Mouse (Mus musculus) MEL (cell line): ENCODE measurements around the gene Fndc3b.

Experiments used
- CTCF ChIP-seq, 3 experiments: IDR thresholded peaks in 2 of 3; conservative IDR thresholded peaks in 1 of 3; 2 replicates each; pipeline ENCODE4 v1.5.1; 2011 to 2012; ENCODE audit warnings: low read length in 3 of 3, low read depth in 2 of 3, mild to moderate bottlenecking in 2 of 3, improper control_type of control experiment in 1 of 3, inconsistent platforms in 1 of 3, mixed read lengths in 1 of 3, moderate library complexity in 1 of 3; ENCODE audit not compliant: control insufficient read depth in 1 of 3, insufficient read depth in 1 of 3, poor library complexity in 1 of 3, severe bottlenecking in 1 of 3
- KAT2A ChIP-seq: conservative IDR thresholded peaks from 2 replicates; pipeline ENCODE4 v1.6.1; 2012; ENCODE audit warnings: low read depth, low read length, improper control_type of control experiment, inconsistent platforms
- MAX ChIP-seq: IDR thresholded peaks from 2 replicates; pipeline ENCODE4 v1.6.1; 2011; ENCODE audit warnings: low read length, improper control_type of control experiment
- MXI1 ChIP-seq: IDR thresholded peaks from 2 replicates; pipeline ENCODE4 v1.6.1; 2011; ENCODE audit warnings: mild to moderate bottlenecking, low read depth, low read length, improper control_type of control experiment
- POLR2A ChIP-seq, 2 experiments: IDR thresholded peaks; 2 replicates each; pipeline ENCODE4 v1.6.1; 2011 to 2012; ENCODE audit warnings: low read length in 2 of 2, mild to moderate bottlenecking in 2 of 2, control low read depth in 1 of 2, improper control_type of control experiment in 1 of 2, low read depth in 1 of 2, moderate library complexity in 1 of 2; ENCODE audit not compliant: control insufficient read depth in 1 of 2, insufficient read depth in 1 of 2, poor library complexity in 1 of 2

- no peak for TF ChIP-seq CTCF (IDR thresholded peaks at IDR 0.05 in 2 of 3, conservative IDR thresholded peaks at IDR 0.05 in 1 of 3; ENCODE audit: control insufficient read depth in 1 of 3, insufficient read depth in 1 of 3, low read depth in 2 of 3, low read length in 3 of 3, poor library complexity in 1 of 3, severe bottlenecking in 1 of 3)
- TF ChIP-seq POLR2A (IDR thresholded peaks at IDR 0.05; ENCODE audit: control insufficient read depth in 1 of 2, insufficient read depth in 1 of 2, low read depth in 1 of 2, low read length in 2 of 2, poor library complexity in 1 of 2): no peak
- no peak for TF ChIP-seq MXI1
- no peak for TF ChIP-seq MAX
- TF ChIP-seq KAT2A: no peak
Measured at GRCm38 (mm10) chr3:27562476-27562875, 148.6 kb downstream of the Fndc3b start.
